Mouse (Mus musculus): ENCODE measurements at regions not wholly inside any gene's neighbourhood (a gene's known extent, or its start where the extent isn't known, plus 50 kb on each side); places are given as distances from the start of the nearest gene placed in this dataset.
A peak's percentile ranks its signal among the peaks of the same experiment; 100 is the strongest.

DNA sequence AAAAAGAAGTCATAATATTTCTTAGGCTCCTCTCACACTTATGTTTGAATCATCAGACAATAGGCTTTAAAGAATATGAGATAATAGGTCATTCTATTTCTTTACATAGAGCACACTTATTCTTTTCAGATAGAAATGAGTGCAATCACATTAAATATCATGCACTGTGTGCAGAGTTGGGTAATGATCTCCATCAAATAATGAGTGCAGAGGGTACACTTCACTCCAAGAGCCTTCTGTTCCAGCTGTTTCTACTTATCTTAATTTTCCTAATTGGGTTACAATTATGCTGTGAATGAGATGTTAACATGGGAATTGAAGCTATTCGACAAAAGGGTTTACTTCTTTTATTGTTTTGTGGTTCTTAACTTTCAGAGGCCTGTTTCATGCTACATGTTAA lies 707.5 kb upstream of the Mdga2 start:
- no peak overlapping the region for H3K27ac ChIP-seq (ENCODE audit: low read depth, low read length)
- no peaks in the 10 kb centered on the region for H3K9me3 ChIP-seq (ENCODE audit: control insufficient read depth, low read length)
- no peak overlapping the region for H3K4me2 ChIP-seq (replicated peaks; ENCODE audit: low read depth, low read length)
- H3K27me3 ChIP-seq (ENCODE audit: control insufficient read depth, insufficient read depth, low read length), result no peaks in the 10 kb centered on the region
- WGBS, result 78% methylated on average over 1 of the region's 1 CpGs
- H3K4me3 ChIP-seq (ENCODE audit: low read length), result no peak overlapping the region
- H3K36me3 ChIP-seq (ENCODE audit: control insufficient read depth, insufficient read depth, low read length), result no peaks in the 10 kb centered on the region
- no peak for ATAC-seq (ENCODE audit: low FRiP score, low TSS enrichment)
- no peak overlapping the region for H3K9ac ChIP-seq (ENCODE audit: low read depth, low read length)
- H3K4me1 ChIP-seq (ENCODE audit: control insufficient read depth, insufficient read depth, low read length), result no peaks in the 10 kb centered on the region

DNA sequence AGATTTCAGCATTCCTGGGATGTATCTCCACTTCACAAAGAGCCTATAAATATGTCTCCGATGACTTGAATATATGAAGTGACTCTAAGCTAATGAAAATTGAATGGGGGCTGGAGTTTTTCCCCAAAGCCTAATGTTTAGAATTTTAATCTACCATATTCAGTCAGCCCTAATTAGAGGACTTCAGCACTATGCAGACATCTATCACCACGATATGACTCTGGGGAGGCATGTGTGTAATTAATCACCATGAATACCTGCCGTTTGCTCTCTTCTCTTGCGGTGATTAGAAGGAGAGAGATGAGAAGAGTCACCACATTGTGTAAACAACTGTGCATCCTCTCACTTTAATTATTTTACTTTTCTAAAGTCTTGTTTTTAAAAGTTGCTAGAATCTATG lies 692.3 kb upstream of the Mdga2 start:
- H3K4me1 ChIP-seq (ENCODE audit: control insufficient read depth, insufficient read depth, low read length), result no peaks in the 10 kb centered on the region
- H3K9me3 ChIP-seq (ENCODE audit: control insufficient read depth, low read length), result no peaks in the 10 kb centered on the region
- no peak overlapping the region for H3K4me2 ChIP-seq (replicated peaks; ENCODE audit: low read depth, low read length)
- ATAC-seq (ENCODE audit: low FRiP score, low TSS enrichment), result no peak
- no peaks in the 10 kb centered on the region for H3K27me3 ChIP-seq (ENCODE audit: control insufficient read depth, insufficient read depth, low read length)
- no peaks in the 10 kb centered on the region for H3K36me3 ChIP-seq (ENCODE audit: control insufficient read depth, insufficient read depth, low read length)
- no peak overlapping the region for H3K27ac ChIP-seq (ENCODE audit: low read depth, low read length)
- WGBS, result 53% methylated on average over 4 of the region's 4 CpGs
- no peak overlapping the region for H3K4me3 ChIP-seq (ENCODE audit: low read length)
- H3K9ac ChIP-seq (ENCODE audit: low read depth, low read length), result no peak overlapping the region

DNA sequence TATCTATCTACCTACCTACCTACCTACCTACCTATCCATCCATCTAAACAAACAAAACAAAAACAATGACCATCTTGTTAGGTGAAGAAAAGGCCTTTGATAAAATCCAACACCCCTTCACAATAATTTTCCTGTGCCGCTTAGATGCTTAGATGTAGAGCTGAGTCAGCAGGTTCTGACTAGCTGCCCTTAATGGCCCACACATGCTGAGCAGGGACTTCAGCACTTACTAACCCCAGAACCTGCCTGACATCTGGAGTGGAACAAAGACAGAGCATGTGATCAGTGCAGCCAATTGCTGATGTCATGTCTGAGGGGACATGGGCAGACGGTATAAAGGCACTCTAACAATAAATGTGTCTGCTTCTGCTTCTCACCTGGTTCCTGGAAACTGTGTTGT lies 664.9 kb upstream of the Mdga2 start:
- H3K4me2 ChIP-seq (replicated peaks; ENCODE audit: low read depth, low read length), result no peak overlapping the region
- H3K4me3 ChIP-seq (ENCODE audit: low read length), result no peak overlapping the region
- H3K27ac ChIP-seq (ENCODE audit: low read depth, low read length), result no peak overlapping the region
- H3K4me1 ChIP-seq (ENCODE audit: control insufficient read depth, insufficient read depth, low read length), result no peaks in the 10 kb centered on the region
- no peaks in the 10 kb centered on the region for H3K9me3 ChIP-seq (ENCODE audit: control insufficient read depth, low read length)
- ATAC-seq (ENCODE audit: low FRiP score, low TSS enrichment), result peak; percentile 49; the same call in 1 of the 2 replicates
- no peaks in the 10 kb centered on the region for H3K27me3 ChIP-seq (ENCODE audit: control insufficient read depth, insufficient read depth, low read length)
- H3K36me3 ChIP-seq (ENCODE audit: control insufficient read depth, insufficient read depth, low read length), result no peaks in the 10 kb centered on the region
- no peak overlapping the region for H3K9ac ChIP-seq (ENCODE audit: low read depth, low read length)
- 66% methylated on average over 2 of the region's 2 CpGs for WGBS

DNA sequence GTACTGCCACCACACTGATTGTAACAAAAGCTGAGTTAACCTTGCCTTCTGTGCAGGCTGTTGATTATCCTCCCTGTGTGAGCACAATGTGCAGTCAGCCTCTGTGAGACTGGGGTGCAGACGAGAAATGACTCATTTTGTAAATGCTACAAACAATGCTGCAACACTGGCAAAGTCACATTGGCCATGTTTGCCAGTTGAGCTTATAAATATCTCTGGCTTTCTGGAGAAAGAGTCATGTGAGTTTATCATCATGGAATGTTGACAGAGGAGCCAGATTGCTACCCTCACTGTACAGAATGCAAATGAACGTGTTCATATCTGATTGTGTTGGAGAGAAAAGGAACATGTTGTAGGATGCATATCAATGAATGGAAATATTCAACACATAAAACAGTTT lies 640.3 kb upstream of the Mdga2 start:
- Histone ChIP-seq H3K4me2 (replicated peaks; ENCODE audit: low read depth, low read length) (no peak overlapping the region), H3K27ac (ENCODE audit: low read depth, low read length) (no peak overlapping the region), H3K9me3 (ENCODE audit: control insufficient read depth, low read length) (no peaks in the 10 kb centered on the region), H3K4me1 (ENCODE audit: control insufficient read depth, insufficient read depth, low read length) (no peaks in the 10 kb centered on the region), H3K36me3 (ENCODE audit: control insufficient read depth, insufficient read depth, low read length) (no peaks in the 10 kb centered on the region), H3K4me3 (ENCODE audit: low read length) (no peak overlapping the region), H3K27me3 (ENCODE audit: control insufficient read depth, insufficient read depth, low read length) (no peaks in the 10 kb centered on the region), H3K9ac (ENCODE audit: low read depth, low read length) (no peak overlapping the region)
- no peak for ATAC-seq (ENCODE audit: low FRiP score, low TSS enrichment)
- 87% methylated on average over 2 of the region's 2 CpGs for WGBS

DNA sequence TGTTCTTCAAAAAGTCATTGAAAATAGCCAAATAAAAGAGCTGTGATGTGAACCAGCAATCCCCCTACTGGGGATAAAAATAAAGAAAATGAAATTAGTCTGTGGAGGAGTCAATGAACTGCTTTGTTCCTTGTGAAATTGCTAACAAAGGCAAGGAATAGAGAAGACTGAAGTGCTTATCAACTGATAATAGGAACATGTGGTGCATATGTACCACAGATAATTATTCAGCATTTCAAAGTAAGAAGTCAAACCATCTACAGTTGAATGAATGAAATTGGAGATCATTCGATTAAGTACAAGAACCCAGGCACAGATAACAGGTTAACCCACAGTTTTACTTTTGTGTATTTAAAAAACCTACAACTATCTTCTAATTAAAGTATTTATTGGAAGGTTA lies 638.4 kb upstream of the Mdga2 start:
- Histone ChIP-seq H3K9me3 (ENCODE audit: control insufficient read depth, low read length) (no peaks in the 10 kb centered on the region), H3K27me3 (ENCODE audit: control insufficient read depth, insufficient read depth, low read length) (no peaks in the 10 kb centered on the region), H3K4me2 (replicated peaks; ENCODE audit: low read depth, low read length) (no peak overlapping the region), H3K36me3 (ENCODE audit: control insufficient read depth, insufficient read depth, low read length) (no peaks in the 10 kb centered on the region), H3K4me3 (ENCODE audit: low read length) (no peak overlapping the region), H3K27ac (ENCODE audit: low read depth, low read length) (no peak overlapping the region), H3K9ac (ENCODE audit: low read depth, low read length) (no peak overlapping the region), H3K4me1 (ENCODE audit: control insufficient read depth, insufficient read depth, low read length) (no peaks in the 10 kb centered on the region)
- ATAC-seq (ENCODE audit: low FRiP score, low TSS enrichment), result no peak
- 80% methylated on average over 1 of the region's 1 CpGs for WGBS

DNA sequence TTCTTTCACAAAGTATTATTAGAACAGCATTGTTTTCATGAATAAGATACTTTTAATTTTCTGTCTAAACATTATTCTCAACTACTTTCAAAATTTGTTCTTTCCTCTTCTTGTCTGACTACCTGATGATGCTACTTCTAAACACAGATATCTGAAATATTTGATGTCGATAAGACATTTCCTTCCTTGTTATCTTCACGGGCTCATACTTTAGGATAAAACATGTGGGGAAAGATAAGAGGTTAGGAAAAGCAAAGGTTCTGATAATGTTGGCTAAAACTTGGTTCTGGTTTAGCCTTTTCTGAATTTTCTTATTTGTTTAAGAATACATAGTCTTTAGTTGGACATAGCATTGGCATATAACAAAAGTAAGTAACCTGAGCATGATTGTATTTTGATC lies 630.3 kb upstream of the Mdga2 start:
- Histone ChIP-seq H3K4me2 (replicated peaks; ENCODE audit: low read depth, low read length) (no peak overlapping the region), H3K9ac (ENCODE audit: low read depth, low read length) (no peak overlapping the region), H3K4me1 (ENCODE audit: control insufficient read depth, insufficient read depth, low read length) (no peaks in the 10 kb centered on the region), H3K9me3 (ENCODE audit: control insufficient read depth, low read length) (no peaks in the 10 kb centered on the region), H3K27ac (ENCODE audit: low read depth, low read length) (no peak overlapping the region), H3K27me3 (ENCODE audit: control insufficient read depth, insufficient read depth, low read length) (no peaks in the 10 kb centered on the region), H3K36me3 (ENCODE audit: control insufficient read depth, insufficient read depth, low read length) (no peaks in the 10 kb centered on the region), H3K4me3 (ENCODE audit: low read length) (no peak overlapping the region)
- ATAC-seq (ENCODE audit: low FRiP score, low TSS enrichment), result no peak
- WGBS, result 86% methylated on average over 2 of the region's 2 CpGs

DNA sequence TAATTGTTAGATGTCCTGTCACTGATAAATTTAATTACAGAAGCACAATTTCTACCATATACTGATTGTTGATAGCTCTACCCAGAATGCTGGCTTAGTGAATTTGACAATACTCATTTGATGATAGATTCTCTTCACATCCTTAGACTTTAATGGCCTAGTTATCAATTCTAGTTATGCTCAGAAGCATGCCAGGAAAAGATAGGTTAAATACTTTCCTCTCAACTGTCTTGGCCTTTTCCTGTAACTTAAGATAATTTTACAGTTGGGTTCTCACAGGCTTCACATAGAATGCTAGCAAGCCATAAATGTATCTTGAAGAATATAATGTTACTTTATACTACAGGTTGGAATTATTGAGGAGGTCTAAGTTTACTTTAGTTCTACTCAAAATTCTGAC lies 625.2 kb upstream of the Mdga2 start:
- Histone ChIP-seq H3K27me3 (ENCODE audit: control insufficient read depth, insufficient read depth, low read length) (no peaks in the 10 kb centered on the region), H3K27ac (ENCODE audit: low read depth, low read length) (no peak overlapping the region), H3K9ac (ENCODE audit: low read depth, low read length) (no peak overlapping the region), H3K9me3 (ENCODE audit: control insufficient read depth, low read length) (no peaks in the 10 kb centered on the region), H3K4me2 (replicated peaks; ENCODE audit: low read depth, low read length) (no peak overlapping the region), H3K4me1 (ENCODE audit: control insufficient read depth, insufficient read depth, low read length) (no peaks in the 10 kb centered on the region), H3K36me3 (ENCODE audit: control insufficient read depth, insufficient read depth, low read length) (no peaks in the 10 kb centered on the region), H3K4me3 (ENCODE audit: low read length) (no peak overlapping the region)
- no peak for ATAC-seq (ENCODE audit: low FRiP score, low TSS enrichment)

DNA sequence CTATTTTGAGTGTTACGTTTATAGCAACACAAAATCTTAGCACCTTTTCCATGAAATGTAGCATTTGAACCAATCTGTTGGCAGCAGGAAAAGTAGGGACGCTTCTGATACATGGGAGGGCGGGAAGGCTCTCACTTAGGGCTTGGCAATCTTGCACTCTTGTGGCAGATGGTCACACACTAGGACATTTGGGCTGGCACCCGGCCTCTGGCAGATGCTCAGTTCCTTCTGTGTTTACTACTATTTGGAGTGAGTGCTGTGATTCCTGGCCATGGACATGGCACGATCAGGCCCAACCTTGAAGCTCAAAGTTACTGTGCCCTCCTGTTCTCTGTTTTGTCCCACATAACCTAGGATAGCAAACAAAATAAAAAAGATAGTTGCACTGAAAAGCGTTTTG lies 581.9 kb upstream of the Mdga2 start:
- Histone ChIP-seq H3K9me3 (ENCODE audit: control insufficient read depth, low read length) (no peaks in the 10 kb centered on the region), H3K4me2 (replicated peaks; ENCODE audit: low read depth, low read length) (no peak overlapping the region), H3K36me3 (ENCODE audit: control insufficient read depth, insufficient read depth, low read length) (no peaks in the 10 kb centered on the region), H3K4me1 (ENCODE audit: control insufficient read depth, insufficient read depth, low read length) (no peaks in the 10 kb centered on the region), H3K27ac (ENCODE audit: low read depth, low read length) (no peak overlapping the region), H3K9ac (ENCODE audit: low read depth, low read length) (no peak overlapping the region), H3K4me3 (ENCODE audit: low read length) (no peak overlapping the region), H3K27me3 (ENCODE audit: control insufficient read depth, insufficient read depth, low read length) (no peaks in the 10 kb centered on the region)
- WGBS, result 86% methylated on average over 6 of the region's 6 CpGs
- ATAC-seq (ENCODE audit: low FRiP score, low TSS enrichment), result no peak

DNA sequence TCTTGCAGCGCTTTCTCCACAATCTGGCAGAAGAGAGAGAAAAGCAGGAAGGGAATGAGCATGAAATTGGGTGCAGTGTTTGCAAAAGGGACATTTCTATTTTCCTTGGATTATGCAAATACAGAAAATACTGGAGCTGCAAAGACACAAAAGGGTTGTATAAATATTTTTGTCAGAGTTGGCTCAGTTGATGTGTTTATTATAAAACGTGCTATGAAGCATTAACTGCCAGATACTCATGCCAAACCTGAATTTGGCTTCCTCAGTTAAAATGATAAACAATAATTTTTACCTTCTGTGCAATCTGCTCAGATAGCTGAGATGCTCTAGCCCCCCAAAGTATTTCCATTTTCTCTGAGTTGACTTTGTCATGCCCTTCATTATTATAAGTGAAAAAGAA lies 577.4 kb upstream of the Mdga2 start:
- 79% methylated on average over 2 of the region's 2 CpGs for WGBS
- Histone ChIP-seq H3K4me1 (ENCODE audit: control insufficient read depth, insufficient read depth, low read length) (no peaks in the 10 kb centered on the region), H3K9ac (ENCODE audit: low read depth, low read length) (no peak overlapping the region), H3K4me3 (ENCODE audit: low read length) (no peak overlapping the region), H3K27ac (ENCODE audit: low read depth, low read length) (no peak overlapping the region), H3K9me3 (ENCODE audit: control insufficient read depth, low read length) (no peaks in the 10 kb centered on the region), H3K4me2 (replicated peaks; ENCODE audit: low read depth, low read length) (no peak overlapping the region), H3K27me3 (ENCODE audit: control insufficient read depth, insufficient read depth, low read length) (no peaks in the 10 kb centered on the region), H3K36me3 (ENCODE audit: control insufficient read depth, insufficient read depth, low read length) (no peaks in the 10 kb centered on the region)
- ATAC-seq (ENCODE audit: low FRiP score, low TSS enrichment), result no peak
